Mouse (Mus musculus): ENCODE results near the gene Olfr792. TPM values are rescaled to one million over a fixed set of nuclear protein-coding genes. Genes with fewer than 3 reads are reported as not detected.

Olfr792 gene
- not detected for total RNA-seq (2023)

GRCm38 (mm10) chr10:129538862-129539261, at the start of gene Olfr792:
Gene Olfr792, plus strand, starts transcription at chr10:129539162.

GRCm38 (mm10) chr10:129498192-129498591, 40.8 kb upstream of the Olfr792 start, which contains the start of gene Olfr790:
Gene Olfr790, plus strand, starts transcription at chr10:129498492.

GRCm38 (mm10) chr10:129521492-129521891, 17.5 kb upstream of the Olfr792 start, which contains the start of gene Olfr791:
Gene Olfr791, plus strand, starts transcription at chr10:129521792.

GRCm38 (mm10) chr10:129567355-129567754, 28.4 kb downstream of the Olfr792 start, which contains the start of gene Olfr794:
Gene Olfr794, plus strand, starts transcription at chr10:129567655.

Other genes with a start within 250 kb of the Olfr792 start
- gene Olfr780, start 221.0 kb upstream of the Olfr792 start, total RNA-seq (2023) = not detected
- not detected for gene Olfr781, start 210.3 kb upstream of the Olfr792 start, total RNA-seq (2023)
- gene Olfr782, start 190.3 kb upstream of the Olfr792 start, total RNA-seq (2023) = not detected
- gene Olfr784, start 155.1 kb upstream of the Olfr792 start, total RNA-seq (2023) = under 1 TPM in 1 of 2 experiments, not detected in 1; 0.18 TPM
- not detected for gene Olfr785, start 133.7 kb upstream of the Olfr792 start, total RNA-seq (2023)
- gene Olfr786, start 111.9 kb upstream of the Olfr792 start, total RNA-seq (2023) = not detected
- gene Olfr787, start 77.3 kb upstream of the Olfr792 start, total RNA-seq (2023) = not detected
- not detected for gene Olfr788, start 68.2 kb upstream of the Olfr792 start, total RNA-seq (2023)
- gene Olfr789, start 54.4 kb upstream of the Olfr792 start, total RNA-seq (2023) = not detected
- not detected for gene Olfr790, start 40.7 kb upstream of the Olfr792 start, total RNA-seq (2023)
- gene Olfr791, start 17.4 kb upstream of the Olfr792 start, total RNA-seq (2023) = not detected
- gene Olfr794, start 28.5 kb downstream of the Olfr792 start, total RNA-seq (2023) = not detected
- gene Olfr796, start 73.4 kb downstream of the Olfr792 start, total RNA-seq (2023) = not detected
- not detected for gene Olfr798, start 88.8 kb downstream of the Olfr792 start, total RNA-seq (2023)
- not detected for gene Olfr799, start 98.3 kb downstream of the Olfr792 start, total RNA-seq (2023)
- gene Olfr800, start 118.5 kb downstream of the Olfr792 start, total RNA-seq (2023) = not detected
- gene Olfr801, start 134.7 kb downstream of the Olfr792 start, total RNA-seq (2023) = not detected
- not detected for gene Olfr802, start 149.0 kb downstream of the Olfr792 start, total RNA-seq (2023)
- not detected for gene Olfr803, start 155.1 kb downstream of the Olfr792 start, total RNA-seq (2023)
- not detected for gene Olfr804, start 164.0 kb downstream of the Olfr792 start, total RNA-seq (2023)
- not detected for gene Olfr805, start 190.2 kb downstream of the Olfr792 start, total RNA-seq (2023)
- not detected for gene Olfr806, start 202.8 kb downstream of the Olfr792 start, total RNA-seq (2023)
- gene Olfr807, start 218.6 kb downstream of the Olfr792 start, total RNA-seq (2023) = not detected
- gene Olfr808, start 226.3 kb downstream of the Olfr792 start, total RNA-seq (2023) = not detected
- not detected for gene Olfr809, start 235.5 kb downstream of the Olfr792 start, total RNA-seq (2023)